Mouse (Mus musculus): ENCODE results near the gene 4930502E18Rik. TPM values are rescaled to one million over a fixed set of nuclear protein-coding genes. Genes with fewer than 3 reads are reported as not detected.

4930502E18Rik gene
- total RNA-seq (2023) = not detected

GRCm38 (mm10) chrX:53724596-53724995, at the start of gene 4930502E18Rik:
TSS of gene 4930502E18Rik (plus strand) at chrX:53724826.

GRCm38 (mm10) chrX:53757736-53758135, 33.1 kb downstream of the 4930502E18Rik start, which contains the start of gene 1700013H16Rik:
TSS of gene 1700013H16Rik (minus strand) at chrX:53757831.

DNA sequence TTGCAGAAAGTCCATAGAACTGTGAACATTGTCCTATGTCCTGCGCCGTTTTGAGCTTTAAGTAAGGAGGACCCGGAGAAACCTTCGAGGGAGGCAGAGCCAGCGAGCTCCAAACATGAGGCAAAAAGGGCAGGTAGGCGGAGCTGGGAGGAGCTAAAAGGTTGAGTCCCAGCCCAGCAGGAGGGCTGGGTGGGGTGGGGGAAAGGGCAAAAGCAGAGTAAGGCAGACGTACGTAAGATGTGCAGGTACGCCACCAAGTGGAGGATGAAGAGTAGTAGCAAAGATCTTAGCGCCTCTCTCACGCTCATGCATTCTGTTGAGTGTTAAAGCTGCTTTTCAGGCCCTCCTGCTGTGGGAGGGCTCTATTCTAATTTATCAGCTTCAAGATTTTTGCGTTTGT, 51.6 kb downstream of the 4930502E18Rik start, which contains the start of gene Zfp36l3:
Zfp36l3 (minus strand) TSS at position 119 of the 400 bp plus-strand sequence.

Other genes starting within 250 kb of the 4930502E18Rik start
- not detected for gene Rtl8c, start 116.8 kb upstream of the 4930502E18Rik start, total RNA-seq (2023)
- not detected for gene Gm14597, start 115.8 kb upstream of the 4930502E18Rik start, total RNA-seq (2023)
- 10 to 100 TPM in 1 of 2 experiments, 1 to 10 TPM in 1; 8.4 to 11.0 TPM for gene Rtl8a, start 81.1 kb upstream of the 4930502E18Rik start, total RNA-seq (2023)
- 10 to 100 TPM in 1 of 2 experiments, 1 to 10 TPM in 1; 8.2 to 13.0 TPM for gene Rtl8b, start 54.4 kb upstream of the 4930502E18Rik start, total RNA-seq (2023)
- gene 1700013H16Rik, start 33.0 kb downstream of the 4930502E18Rik start, total RNA-seq (2023) = not detected
- not detected for gene Zfp36l3, start 51.6 kb downstream of the 4930502E18Rik start, total RNA-seq (2023)
- 1 to 10 TPM in 1 of 2 experiments, under 1 TPM in 1; 0.87 to 1.9 TPM for gene Xlr, start 72.9 kb downstream of the 4930502E18Rik start, total RNA-seq (2023)